Mouse (Mus musculus) midbrain, embryonic 15.5 days (tissue): ENCODE results near the gene Exoc4. TPM values are rescaled to one million over a fixed set of nuclear protein-coding genes. Genes with fewer than 3 reads are reported as not detected.

Source experiments
- ATAC-seq: fragments of 200-750 bp; cut with Nextera tagmentation; replicated peaks from 2 replicates; pipeline ENCODE4 v1.8.0; 2017; ENCODE audit warnings: moderate TSS enrichment
- H3K27ac ChIP-seq: fragments of 300-500 bp; sonication (generic); 2 replicates; pipeline ENCODE4 v1.5.1; 2015; ENCODE audit warnings: mild to moderate bottlenecking, inconsistent platforms
- H3K27me3 ChIP-seq: fragments of 300-500 bp; sonication (generic); replicated peaks from 2 replicates; pipeline ENCODE4 v1.6.1; 2015; ENCODE audit warnings: inconsistent platforms
- H3K36me3 ChIP-seq: fragments of 300-500 bp; sonication (generic); replicated peaks from 2 replicates; pipeline ENCODE4 v1.6.1; 2015; ENCODE audit warnings: inconsistent platforms
- H3K4me1 ChIP-seq: fragments of 300-500 bp; sonication (generic); 2 replicates; pipeline ENCODE4 v1.6.1; 2015; ENCODE audit warnings: inconsistent platforms
- H3K4me2 ChIP-seq: fragments of 300-500 bp; sonication (generic); 2 replicates; pipeline ENCODE4 v1.6.1; 2015; ENCODE audit warnings: inconsistent platforms, mild to moderate bottlenecking, moderate library complexity
- H3K4me3 ChIP-seq: fragments of 300-500 bp; sonication (generic); 2 replicates; pipeline ENCODE4 v1.5.1; 2015; ENCODE audit warnings: mild to moderate bottlenecking, inconsistent platforms
- H3K9ac ChIP-seq: fragments of 300-500 bp; sonication (generic); 2 replicates; pipeline ENCODE4 v1.6.1; 2015; ENCODE audit warnings: mild to moderate bottlenecking, inconsistent platforms
- H3K9me3 ChIP-seq: fragments of 300-500 bp; sonication (generic); 2 replicates; pipeline ENCODE4 v1.6.1; 2016; ENCODE audit warnings: inconsistent platforms
- WGBS: fragments of 180-500 bp; shearing (Covaris S2); methylation state at CpG from one replicate; pipeline ENCODE4 v1.1.7; 2015; ENCODE audit warnings: mixed read lengths; 5-methylcytosine and 5-hydroxymethylcytosine counted together
- polyA plus RNA-seq: library from polyadenylated mRNA; unstranded; fragments of >200 nt; fragmentation: Nextera tagmentation; extraction: Ambion mirVana; gene quantifications from 2 replicates; pipeline ENCODE4 v1.2.1, GENCODE M21; 2015

Exoc4 gene
- polyA plus RNA-seq, 1 experiment from 2014 or later = 57.8 TPM

GRCm38 (mm10) chr6:33900615-33901014 lies 651.7 kb downstream of the Exoc4 start:
- Histone ChIP-seq H3K27ac (no peak overlapping the region), H3K4me3 (no peak overlapping the region), H3K4me2 (no peak overlapping the region), H3K4me1 (no peaks in the 10 kb centered on the region), H3K36me3 (no peaks in the 10 kb centered on the region), H3K27me3 (no peaks in the 10 kb centered on the region), H3K9me3 (no peaks in the 10 kb centered on the region), H3K9ac (no peak overlapping the region)
- ATAC-seq = no peak
- WGBS = 71% methylated on average over 4 of the region's 4 CpGs

DNA sequence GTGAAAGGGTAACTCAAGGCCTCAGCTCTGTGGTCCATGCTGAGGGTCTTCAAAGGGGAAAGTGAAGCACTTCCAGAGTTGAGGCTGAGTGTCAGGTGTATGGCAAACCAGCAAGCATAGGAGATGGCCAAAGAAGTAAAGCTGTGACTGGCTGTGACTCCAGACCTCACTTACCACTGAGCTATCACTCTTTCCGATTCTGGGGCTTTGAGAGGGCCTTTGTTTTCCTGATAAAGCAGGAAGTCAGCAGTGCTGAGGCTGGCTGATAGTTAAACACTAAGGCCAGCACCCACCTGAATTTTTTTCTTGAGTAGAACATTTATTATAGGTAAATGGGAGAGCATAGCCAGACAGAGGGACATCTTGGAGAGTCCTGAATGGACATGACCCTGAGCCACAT lies 656.2 kb downstream of the Exoc4 start:
- Histone ChIP-seq H3K36me3 (no peaks in the 10 kb centered on the region), H3K4me3 (no peak overlapping the region), H3K9me3 (no peaks in the 10 kb centered on the region), H3K27me3 (no peaks in the 10 kb centered on the region), H3K9ac (no peak overlapping the region), H3K4me1 (no peaks in the 10 kb centered on the region), H3K4me2 (no peak overlapping the region), H3K27ac (no peak overlapping the region)
- WGBS = 76% methylated on average over 1 of the region's 1 CpGs
- ATAC-seq = no peak

- H3K4me1 ChIP-seq = peaks cover 3% of the 10 kb centered on the region; the same call in 1 of the 2 replicates
- 89% methylated on average over 3 of the region's 3 CpGs for WGBS
- no peak overlapping the region for H3K4me3 ChIP-seq
- no peak for ATAC-seq
- H3K4me2 ChIP-seq = no peak overlapping the region
- no peaks in the 10 kb centered on the region for H3K27me3 ChIP-seq
- H3K9ac ChIP-seq = no peak overlapping the region
- no peak overlapping the region for H3K27ac ChIP-seq
- no peaks in the 10 kb centered on the region for H3K9me3 ChIP-seq
- H3K36me3 ChIP-seq = no peaks in the 10 kb centered on the region
Observed at GRCm38 (mm10) chr6:33910671-33911070, 661.8 kb downstream of the Exoc4 start.

DNA sequence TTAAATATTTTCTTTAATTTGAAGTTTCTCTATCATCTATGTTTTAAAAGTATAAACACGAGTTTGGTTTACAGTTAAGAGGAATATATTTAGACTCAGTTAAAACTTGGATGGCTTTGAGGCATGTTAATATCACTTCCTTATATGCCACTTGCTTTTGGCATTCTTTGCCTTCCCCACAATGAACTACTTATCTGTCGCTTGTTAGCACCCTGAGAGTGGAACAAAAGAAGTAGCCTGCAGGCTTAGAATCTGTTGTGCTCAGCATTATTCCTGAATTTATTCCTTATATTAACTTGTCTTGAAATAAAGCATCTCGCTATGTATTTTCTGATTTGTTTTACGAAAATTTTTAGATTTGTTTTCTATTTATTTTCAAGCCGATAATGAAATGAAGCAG lies 664.2 kb downstream of the Exoc4 start:
- Histone ChIP-seq H3K9ac (no peak overlapping the region), H3K4me1 (peaks cover 3% of the 10 kb centered on the region; the same call in 1 of the 2 replicates), H3K4me3 (no peak overlapping the region), H3K27ac (no peak overlapping the region), H3K4me2 (no peak overlapping the region), H3K27me3 (no peaks in the 10 kb centered on the region), H3K9me3 (no peaks in the 10 kb centered on the region), H3K36me3 (no peaks in the 10 kb centered on the region)
- 45% methylated on average over 5 of the region's 5 CpGs for WGBS
- ATAC-seq = no peak

DNA sequence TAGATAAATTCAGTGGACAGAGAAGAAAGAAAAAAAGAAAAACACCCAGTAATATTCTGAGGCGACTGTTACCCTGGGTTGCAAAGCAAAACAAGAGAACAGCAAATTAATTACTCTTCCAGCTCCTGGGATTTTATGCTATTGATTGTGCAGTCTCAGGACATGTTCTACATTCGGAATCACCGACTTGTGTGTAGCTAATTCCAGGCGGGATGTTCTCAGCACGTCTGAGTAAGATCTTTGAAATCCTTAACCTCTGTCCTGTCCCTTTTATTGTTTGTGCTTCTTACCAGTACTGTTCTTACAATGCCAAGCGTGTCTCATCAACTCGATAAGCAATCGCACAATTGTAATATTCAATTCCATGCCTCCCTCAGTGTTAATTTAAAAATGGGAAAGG lies 664.6 kb downstream of the Exoc4 start:
- Histone ChIP-seq H3K9me3 (no peaks in the 10 kb centered on the region), H3K36me3 (no peaks in the 10 kb centered on the region), H3K4me3 (no peak overlapping the region), H3K9ac (no peak overlapping the region), H3K4me1 (peaks cover 3% of the 10 kb centered on the region; the same call in 1 of the 2 replicates), H3K27ac (peak overlapping the region; percentile 54; the same call in 1 of the 2 replicates), H3K27me3 (no peaks in the 10 kb centered on the region), H3K4me2 (no peak overlapping the region)
- WGBS = 18% methylated on average over 8 of the region's 8 CpGs
- ATAC-seq = no peak

- peaks cover 3% of the 10 kb centered on the region; the same call in 1 of the 2 replicates for H3K4me1 ChIP-seq
- H3K27ac ChIP-seq = no peak overlapping the region
- no peak overlapping the region for H3K9ac ChIP-seq
- no peak for ATAC-seq
- no peaks in the 10 kb centered on the region for H3K36me3 ChIP-seq
- H3K4me2 ChIP-seq = no peak overlapping the region
- H3K27me3 ChIP-seq = no peaks in the 10 kb centered on the region
- H3K4me3 ChIP-seq = no peak overlapping the region
- 77% methylated on average over 4 of the region's 4 CpGs for WGBS
- H3K9me3 ChIP-seq = no peaks in the 10 kb centered on the region
Observed at GRCm38 (mm10) chr6:33913964-33914363, 665.1 kb downstream of the Exoc4 start.

DNA sequence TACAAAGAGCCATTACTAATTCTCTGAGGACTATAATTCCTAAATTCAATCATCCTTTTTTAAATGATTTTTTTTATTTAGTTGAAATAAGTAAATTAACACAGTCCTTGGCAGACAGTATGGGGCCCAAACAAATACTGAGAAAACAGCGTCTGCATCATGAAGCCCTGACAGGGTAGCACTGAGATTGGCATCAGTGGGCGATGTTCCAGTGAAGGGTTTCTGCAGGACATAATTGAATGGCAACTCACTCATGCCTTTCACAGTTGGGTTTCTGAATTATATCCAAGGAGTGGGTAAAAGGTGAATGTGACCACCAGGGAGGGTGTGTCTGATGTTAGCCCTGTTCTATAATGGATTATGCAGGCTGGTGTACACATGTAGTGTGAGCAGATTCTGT lies 674.7 kb downstream of the Exoc4 start:
- WGBS = 53% methylated on average over 2 of the region's 2 CpGs
- no peaks in the 10 kb centered on the region for H3K27me3 ChIP-seq
- H3K27ac ChIP-seq = no peak overlapping the region

DNA sequence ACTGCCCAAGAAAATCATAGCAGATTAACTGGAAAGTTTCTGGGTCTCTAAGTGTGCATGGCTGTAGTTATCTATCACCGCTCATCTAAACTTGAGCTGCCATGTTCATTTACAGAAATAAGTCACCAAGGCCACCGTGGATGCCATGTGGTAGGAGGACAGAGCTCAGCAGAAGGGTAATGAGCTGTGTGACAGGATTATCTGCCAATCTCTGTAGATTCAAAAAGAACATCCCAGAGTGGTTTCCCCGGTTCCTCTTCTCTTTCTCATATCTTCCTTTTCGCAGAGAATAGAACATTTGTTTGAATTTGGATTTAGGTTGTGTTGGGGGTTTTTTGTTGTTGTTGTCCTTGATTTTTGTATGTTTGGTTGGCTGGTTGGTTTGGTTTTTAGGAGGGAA lies 676.0 kb downstream of the Exoc4 start:
- Histone ChIP-seq H3K4me3 (no peak overlapping the region), H3K27ac (no peak overlapping the region), H3K36me3 (no peaks in the 10 kb centered on the region), H3K4me2 (no peak overlapping the region), H3K9me3 (no peaks in the 10 kb centered on the region), H3K27me3 (no peaks in the 10 kb centered on the region), H3K4me1 (peaks cover 9% of the 10 kb centered on the region), H3K9ac (no peak overlapping the region)
- WGBS = 81% methylated on average over 4 of the region's 4 CpGs
- no peak for ATAC-seq

More for the DNA sequence above, 674.7 kb downstream of the Exoc4 start:
- Histone ChIP-seq H3K4me1 (no peaks in the 10 kb centered on the region), H3K9ac (no peak overlapping the region), H3K4me3 (no peak overlapping the region), H3K4me2 (no peak overlapping the region), H3K9me3 (no peaks in the 10 kb centered on the region), H3K36me3 (no peaks in the 10 kb centered on the region)
- no peak for ATAC-seq

GRCm38 (mm10) chr6:33929342-33930086 lies 680.6 kb downstream of the Exoc4 start:
- peak overlapping the region; percentile 48; the same call in 1 of the 2 replicates for H3K27ac ChIP-seq
- WGBS = 24% methylated on average over 13 of the region's 13 CpGs
- H3K4me1 ChIP-seq = peaks cover 11% of the 10 kb centered on the region
- no peaks in the 10 kb centered on the region for H3K27me3 ChIP-seq
- H3K9me3 ChIP-seq = no peaks in the 10 kb centered on the region
- H3K36me3 ChIP-seq = no peaks in the 10 kb centered on the region
- H3K9ac ChIP-seq = no peak overlapping the region
- no peak overlapping the region for H3K4me3 ChIP-seq
- no peak overlapping the region for H3K4me2 ChIP-seq
- peak; percentile 91 for ATAC-seq

GRCm38 (mm10) chr6:33930087-33930945 lies 681.4 kb downstream of the Exoc4 start:
- Histone ChIP-seq H3K9me3 (no peaks in the 10 kb centered on the region), H3K9ac (no peak overlapping the region), H3K27ac (peak overlapping the region; percentile 48; the same call in 1 of the 2 replicates), H3K27me3 (no peaks in the 10 kb centered on the region), H3K4me1 (peaks cover 15% of the 10 kb centered on the region), H3K4me2 (no peak overlapping the region), H3K36me3 (no peaks in the 10 kb centered on the region), H3K4me3 (no peak overlapping the region)
- no peak for ATAC-seq
- 61% methylated on average over 8 of the region's 8 CpGs for WGBS

DNA sequence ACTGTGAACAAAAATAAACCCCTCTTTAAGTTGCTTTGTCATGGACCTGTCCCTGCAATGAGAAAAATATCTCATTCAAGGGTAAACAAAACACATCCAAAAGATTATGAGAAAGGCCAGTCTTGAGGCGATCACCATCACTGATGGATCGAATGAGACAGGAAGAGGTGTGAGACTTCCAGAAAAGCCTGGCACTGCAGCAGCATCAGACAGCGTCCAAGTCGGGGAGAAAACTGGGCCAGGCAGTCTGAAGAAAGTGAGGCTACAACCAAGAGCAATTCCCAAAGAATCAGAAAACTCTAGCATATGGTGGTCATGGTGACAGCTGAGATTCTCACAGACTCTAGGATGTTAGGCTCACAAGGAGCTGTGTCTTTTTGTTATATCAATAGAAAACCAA lies 689.0 kb downstream of the Exoc4 start:
- H3K27me3 ChIP-seq = no peaks in the 10 kb centered on the region
- 95% methylated on average over 4 of the region's 4 CpGs for WGBS
- H3K36me3 ChIP-seq = no peaks in the 10 kb centered on the region
- H3K27ac ChIP-seq = no peak overlapping the region
- H3K9me3 ChIP-seq = no peaks in the 10 kb centered on the region
- H3K4me2 ChIP-seq = no peak overlapping the region
- no peak overlapping the region for H3K9ac ChIP-seq
- no peak overlapping the region for H3K4me3 ChIP-seq
- H3K4me1 ChIP-seq = 0 out of 2 replicates have a peak, but pooled peaks cover 13% of the 10 kb centered on the region
- no peak for ATAC-seq

DNA sequence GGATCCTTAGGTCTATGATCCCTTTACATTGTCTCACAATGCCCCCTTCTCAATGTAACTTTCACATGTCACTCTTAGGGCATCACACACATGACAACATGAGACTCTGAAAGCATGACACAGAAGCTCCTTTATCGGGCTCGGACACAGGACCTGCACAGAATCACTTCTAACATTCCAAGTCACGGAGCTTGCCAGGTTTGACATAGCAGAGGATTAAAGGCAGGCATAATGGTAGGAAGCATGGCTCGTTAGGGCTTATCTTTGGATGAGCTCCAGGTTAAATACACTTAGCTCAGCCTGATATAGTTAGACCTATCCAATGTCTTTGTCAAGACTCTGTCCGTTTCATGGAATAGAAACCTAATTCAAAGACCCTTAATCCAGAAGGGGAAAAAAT lies 690.3 kb downstream of the Exoc4 start:
- H3K9ac ChIP-seq = no peak overlapping the region
- 0 out of 2 replicates have a peak, but pooled peaks cover 13% of the 10 kb centered on the region for H3K4me1 ChIP-seq
- H3K4me3 ChIP-seq = no peak overlapping the region
- H3K27ac ChIP-seq = no peak overlapping the region
- H3K36me3 ChIP-seq = no peaks in the 10 kb centered on the region
- no peaks in the 10 kb centered on the region for H3K9me3 ChIP-seq
- H3K4me2 ChIP-seq = no peak overlapping the region
- WGBS = 69% methylated on average over 5 of the region's 5 CpGs
- H3K27me3 ChIP-seq = no peaks in the 10 kb centered on the region
- no peak for ATAC-seq
